Mouse (Mus musculus): ENCODE measurements at regions not wholly inside any gene's neighbourhood (a gene's known extent, or its start where the extent isn't known, plus 50 kb on each side); places are given as distances from the start of the nearest gene placed in this dataset.

GRCm38 (mm10) chr2:174848981-174849681 lies 88.7 kb downstream of the Edn3 start:
- in situ Hi-C loops (cut with MboI) = no loop called here

- in situ Hi-C loops (cut with MboI) = loop anchor here (10.0 kb wide), 1 partner anchor 536 kb away; no protein-coding TSS in a partner anchor
Observed at GRCm38 (mm10) chr2:174850860-174851259, 90.4 kb downstream of the Edn3 start.

- in situ Hi-C loops (cut with MboI) = loop anchor here (10.0 kb wide), 1 partner anchor 537 kb away; no protein-coding TSS in a partner anchor
Observed at GRCm38 (mm10) chr2:174851525-174852330, 91.3 kb downstream of the Edn3 start.

GRCm38 (mm10) chr2:174853786-174854185 lies 93.4 kb downstream of the Edn3 start:
- in situ Hi-C loops (cut with MboI) = loop anchor here (10.0 kb wide), 1 partner anchor 539 kb away; no protein-coding TSS in a partner anchor

DNA sequence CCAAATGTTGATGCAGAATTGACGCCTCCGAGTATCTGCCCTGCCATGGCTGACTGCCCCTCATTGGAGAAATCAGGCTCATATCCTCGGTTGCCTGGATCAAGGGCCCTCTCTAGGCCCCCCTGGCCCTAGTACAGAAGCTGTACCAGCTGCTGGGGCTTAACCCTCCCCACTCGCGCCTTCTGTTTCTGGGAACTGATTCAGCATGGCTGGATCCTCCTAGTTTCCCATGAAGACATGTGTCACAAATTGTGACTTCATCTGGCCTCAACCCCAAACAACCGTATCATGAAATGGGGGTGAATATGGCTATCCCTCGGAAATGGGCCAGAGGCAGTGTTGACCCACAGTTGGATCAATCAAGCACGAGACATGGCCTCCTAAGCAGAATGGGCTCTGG lies 95.1 kb downstream of the Edn3 start:
- in situ Hi-C loops (cut with MboI) = loop anchor here (10.0 kb wide), 1 partner anchor 541 kb away; no protein-coding TSS in a partner anchor

- in situ Hi-C loops (cut with MboI) = loop anchor here (10.0 kb wide), 1 partner anchor 541 kb away; no protein-coding TSS in a partner anchor
Observed at GRCm38 (mm10) chr2:174856135-174856534, 95.7 kb downstream of the Edn3 start.

DNA sequence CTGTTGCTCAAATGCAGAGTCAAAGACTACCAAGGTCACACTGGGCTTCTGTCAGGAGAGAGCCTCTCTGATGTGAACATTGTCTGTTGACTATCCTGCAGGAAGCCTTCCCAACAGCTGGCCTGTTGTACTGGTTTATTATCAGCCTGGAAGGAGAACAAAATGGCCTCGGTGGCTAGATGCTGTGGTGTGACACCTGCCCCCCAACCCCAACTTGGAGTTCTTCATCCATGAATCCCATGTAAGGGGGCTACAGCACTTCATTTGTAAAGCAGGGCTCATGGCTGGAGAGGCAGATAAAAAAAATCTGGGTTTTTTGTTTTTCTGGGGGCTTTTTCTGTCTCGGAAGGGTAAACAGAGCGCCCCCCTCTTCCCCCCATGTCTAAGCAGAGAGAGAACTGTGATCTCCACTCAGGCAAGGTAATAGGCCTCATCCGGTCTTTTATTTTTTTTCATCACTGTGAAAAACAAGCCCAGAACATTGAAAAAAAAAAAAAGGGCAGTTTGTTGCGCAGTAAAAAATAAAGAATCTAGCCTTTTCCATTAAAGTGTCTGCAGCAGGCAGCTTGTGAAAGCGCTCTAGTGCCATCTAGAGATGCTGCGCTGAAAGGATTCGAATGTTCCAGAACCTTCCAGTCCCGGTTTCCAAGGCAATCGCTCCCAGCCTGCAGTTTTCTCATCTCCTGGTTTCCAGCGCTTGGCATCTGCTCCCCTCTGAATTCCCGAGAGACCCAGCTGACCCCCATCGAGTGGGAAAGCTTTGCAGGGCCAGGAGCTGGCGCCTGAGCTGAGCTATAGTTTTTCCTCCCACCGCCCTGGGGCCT lies 97.8 kb downstream of the Edn3 start:
- in situ Hi-C loops (cut with MboI) = loop anchor here (10.0 kb wide), 1 partner anchor 543 kb away; no protein-coding TSS in a partner anchor

DNA sequence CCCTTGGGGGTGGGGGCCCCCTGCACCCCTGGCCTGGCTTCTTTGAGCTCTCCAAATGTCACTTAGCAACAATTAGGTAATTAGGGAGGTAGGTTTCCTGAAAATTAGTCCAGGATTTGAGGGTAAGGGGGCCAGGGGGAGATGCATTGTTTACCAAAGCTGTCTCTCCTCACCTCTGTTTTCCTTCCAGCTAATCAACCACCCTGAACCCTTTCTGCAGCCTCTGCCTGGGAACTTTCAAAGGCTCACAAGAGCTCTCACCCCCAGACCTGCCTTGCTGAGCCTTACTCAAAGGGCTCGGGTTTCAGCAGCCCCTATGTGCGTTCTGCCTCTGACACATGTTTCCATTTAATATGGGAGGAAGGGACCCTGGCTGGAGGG lies 98.4 kb downstream of the Edn3 start:
- in situ Hi-C loops (cut with MboI) = loop anchor here (10.0 kb wide), 1 partner anchor 544 kb away; no protein-coding TSS in a partner anchor

DNA sequence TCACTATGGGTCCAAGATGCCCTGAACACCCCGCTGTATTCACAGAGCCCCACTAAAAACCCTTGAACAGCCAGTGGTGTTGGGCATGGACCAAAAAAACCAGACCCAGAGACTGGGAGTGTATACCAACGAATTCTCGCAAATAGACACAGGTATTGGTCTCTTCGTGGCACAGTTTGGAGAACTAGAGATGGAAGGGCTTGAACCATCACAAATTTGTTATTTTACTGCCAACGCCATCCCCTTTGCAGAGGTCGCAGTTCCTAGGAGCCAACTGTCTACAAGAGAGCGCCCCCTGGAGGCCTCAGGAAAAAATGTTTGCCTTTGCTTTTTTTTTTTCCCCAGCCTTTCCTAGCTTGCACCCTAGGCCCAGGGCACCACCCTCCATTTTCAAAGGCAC lies 99.1 kb downstream of the Edn3 start:
- in situ Hi-C loops (cut with MboI) = loop anchor here (10.0 kb wide), 1 partner anchor 545 kb away; no protein-coding TSS in a partner anchor

DNA sequence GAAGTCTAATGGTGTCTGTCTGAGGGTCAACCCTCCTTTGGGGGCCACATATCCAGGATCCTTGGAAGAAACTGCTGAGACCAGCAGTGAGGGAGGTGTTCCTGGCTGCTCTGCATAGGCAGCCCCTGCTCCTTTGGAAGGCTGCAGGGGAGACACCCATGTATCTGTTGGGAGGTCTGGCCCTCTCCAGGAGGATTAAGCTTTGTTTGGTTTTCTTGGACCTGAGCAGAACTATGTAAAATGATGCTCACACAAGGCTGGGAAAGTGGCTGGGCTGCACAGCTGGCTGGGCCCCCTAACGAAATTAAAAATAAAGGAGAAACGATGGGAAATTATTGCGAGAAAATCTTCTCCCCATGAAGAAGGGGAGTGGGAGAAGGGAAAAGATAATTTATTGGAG lies 104.2 kb downstream of the Edn3 start:
- in situ Hi-C loops (cut with MboI) = no loop called here

- in situ Hi-C loops (cut with MboI) = no loop called here
Observed at GRCm38 (mm10) chr2:174866546-174866945, 106.1 kb downstream of the Edn3 start.

GRCm38 (mm10) chr2:174867397-174867796 lies 107.0 kb downstream of the Edn3 start:
- in situ Hi-C loops (cut with MboI) = no loop called here

DNA sequence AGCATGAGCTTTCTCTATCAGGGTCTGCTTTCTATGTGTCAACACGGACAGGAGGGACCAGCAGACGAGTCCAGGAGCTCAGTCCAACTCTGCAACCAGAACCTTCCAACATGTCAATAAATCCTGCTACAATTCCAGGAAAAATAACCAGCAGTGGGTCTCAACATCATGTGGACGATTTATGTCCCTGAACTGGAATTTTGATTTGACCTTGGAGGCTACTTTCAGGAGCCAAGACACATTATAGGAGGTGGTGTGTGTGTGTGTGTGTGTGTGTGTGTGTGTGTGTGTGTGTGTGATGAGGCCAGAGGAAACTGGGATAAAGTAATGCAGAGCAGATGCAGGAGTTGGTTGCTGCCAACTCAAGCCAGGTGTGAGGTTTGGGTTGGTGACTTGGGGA lies 107.8 kb downstream of the Edn3 start:
- in situ Hi-C loops (cut with MboI) = no loop called here

GRCm38 (mm10) chr2:174868743-174869369 lies 108.4 kb downstream of the Edn3 start:
- in situ Hi-C loops (cut with MboI) = no loop called here

- in situ Hi-C loops (cut with MboI) = no loop called here
Observed at GRCm38 (mm10) chr2:174870284-174870683, 109.9 kb downstream of the Edn3 start.

GRCm38 (mm10) chr2:174871225-174871624 lies 110.8 kb downstream of the Edn3 start:
- in situ Hi-C loops (cut with MboI) = no loop called here

DNA sequence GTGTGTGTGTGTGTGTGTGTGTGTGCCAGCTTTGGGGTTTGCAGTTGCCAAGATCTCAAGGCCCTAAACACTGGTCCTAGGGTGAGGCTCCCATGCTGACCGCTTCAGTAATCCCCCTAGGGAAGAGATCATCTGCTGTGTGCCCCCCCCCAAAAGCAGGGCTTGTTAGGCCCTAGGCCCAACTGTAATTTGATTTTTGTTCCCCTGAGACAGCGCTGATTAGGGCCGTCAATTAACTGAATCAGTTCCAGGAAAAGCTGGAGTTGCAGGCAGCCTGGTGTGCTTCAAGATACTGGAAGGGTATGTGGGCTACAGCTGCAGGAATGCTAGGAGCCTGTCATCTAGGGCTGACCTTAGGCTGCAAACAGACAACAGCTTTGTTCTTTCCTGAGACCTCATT lies 111.4 kb downstream of the Edn3 start:
- in situ Hi-C loops (cut with MboI) = no loop called here

DNA sequence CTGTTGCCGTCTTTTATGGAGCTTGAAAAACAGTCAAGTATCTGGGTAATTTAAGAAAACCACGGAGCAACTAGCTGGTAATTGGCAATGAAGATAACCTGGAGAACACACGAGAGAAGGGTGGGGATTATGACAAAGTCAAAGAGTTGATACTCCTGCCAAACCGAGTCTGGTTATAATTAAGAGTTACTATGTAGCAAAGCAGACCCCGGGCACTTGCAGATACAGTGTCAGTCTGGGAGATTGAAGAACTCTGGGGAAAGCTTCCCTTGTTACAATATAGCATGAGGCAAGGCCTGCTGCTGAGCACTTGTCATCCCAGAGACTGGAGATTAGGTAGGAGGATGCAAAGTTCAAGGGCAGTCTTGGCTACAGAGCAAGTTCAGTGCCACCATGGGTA lies 116.5 kb downstream of the Edn3 start:
- in situ Hi-C loops (cut with MboI) = no loop called here

DNA sequence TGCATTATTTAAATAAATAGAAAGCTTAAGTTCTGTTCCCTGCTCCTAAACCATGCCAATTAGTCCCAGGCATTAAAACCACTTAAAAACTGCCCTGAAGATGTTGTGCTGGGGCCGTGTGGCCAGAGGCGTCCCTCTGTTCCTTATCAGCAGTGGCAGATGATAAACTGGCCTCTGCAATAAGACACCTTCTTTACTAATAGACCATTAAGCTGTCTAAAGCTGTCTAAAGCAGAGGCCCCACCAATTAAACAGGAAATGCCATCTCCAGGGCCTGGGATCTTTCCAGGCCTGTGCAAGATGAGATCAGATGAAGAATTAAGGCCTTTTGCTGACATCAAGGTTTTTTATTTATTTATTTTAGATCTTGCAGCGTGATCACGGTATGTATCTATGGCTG lies 118.6 kb downstream of the Edn3 start:
- in situ Hi-C loops (cut with MboI) = no loop called here

DNA sequence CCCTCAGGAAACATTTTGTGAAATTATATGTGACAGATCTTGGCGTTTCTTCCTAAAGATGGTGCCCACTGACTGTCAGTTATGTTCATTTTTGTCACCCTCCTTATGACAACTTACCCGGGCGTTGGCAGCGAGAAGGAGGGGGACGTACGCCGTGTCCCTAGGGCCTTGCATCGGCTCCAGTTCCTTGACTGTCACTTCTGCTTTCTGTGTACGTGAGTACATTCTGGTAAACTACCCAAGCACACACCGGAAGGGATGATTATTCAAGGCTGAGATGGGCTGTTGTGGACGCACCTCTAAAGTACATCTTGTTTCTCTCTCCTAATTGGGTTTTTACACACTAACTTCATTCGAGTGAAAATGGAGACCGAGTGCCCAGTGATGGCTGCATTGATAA lies 120.2 kb downstream of the Edn3 start:
- in situ Hi-C loops (cut with MboI) = no loop called here
